Mouse (Mus musculus) erythroblast, embryonic 14.5 days (primary cell): ENCODE measurements around the gene 4930519P11Rik.

Source experiments
- GATA1 ChIP-seq: IDR thresholded peaks from 2 replicates; pipeline ENCODE4 v1.6.1; 2012; ENCODE audit warnings: low read length, inconsistent platforms, mixed read lengths
- TAL1 ChIP-seq: IDR thresholded peaks from 3 replicates; pipeline ENCODE4 v1.6.1; 2012; ENCODE audit warnings: low read length, inconsistent platforms, mixed read lengths

DNA sequence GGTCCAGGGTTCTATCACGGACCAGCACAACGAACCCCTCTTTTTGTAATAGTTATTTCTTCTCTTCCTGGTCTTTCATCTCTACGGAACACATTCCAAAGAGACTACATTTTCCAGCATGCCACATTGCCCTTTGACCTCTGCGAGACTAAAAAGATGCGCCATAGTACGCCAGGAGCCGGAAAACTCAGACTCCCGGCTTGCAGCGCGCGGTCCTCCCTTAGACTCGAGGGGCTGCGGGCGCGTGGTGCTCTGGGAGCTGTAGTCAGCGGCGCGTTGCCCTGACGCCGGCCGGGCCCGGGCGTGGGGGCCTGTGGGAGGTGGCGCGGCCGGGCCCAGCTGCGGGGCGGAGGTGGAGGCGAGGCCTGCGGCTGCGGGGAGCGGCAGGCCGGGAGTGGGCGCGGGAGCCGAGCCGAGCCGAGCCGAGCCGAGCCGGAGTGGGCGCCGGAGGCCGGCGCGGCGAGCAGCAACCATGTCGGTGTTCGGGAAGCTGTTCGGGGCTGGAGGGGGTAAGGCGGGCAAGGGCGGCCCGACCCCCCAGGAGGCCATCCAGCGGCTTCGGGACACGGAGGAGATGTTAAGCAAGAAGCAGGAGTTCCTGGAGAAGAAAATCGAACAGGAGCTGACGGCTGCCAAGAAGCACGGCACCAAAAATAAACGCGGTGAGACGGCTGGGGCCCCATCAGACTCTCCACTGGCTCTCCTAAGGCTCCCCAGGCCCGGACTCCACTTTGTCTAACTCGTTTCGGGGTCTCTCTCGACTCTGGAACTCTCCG lies 43.7 kb upstream of the 4930519P11Rik start:
- TF ChIP-seq GATA1 = no peak
- no peak for TF ChIP-seq TAL1
